Mouse (Mus musculus): ENCODE results near the gene Adap1. TPM values are rescaled to one million over a fixed set of nuclear protein-coding genes. Genes with fewer than 3 reads are reported as not detected.
A peak's percentile ranks its signal among the peaks of the same experiment; 100 is the strongest.

Adap1 gene
- polyA plus RNA-seq, 1 experiment from 2014 or later: 3.3 TPM

DNA sequence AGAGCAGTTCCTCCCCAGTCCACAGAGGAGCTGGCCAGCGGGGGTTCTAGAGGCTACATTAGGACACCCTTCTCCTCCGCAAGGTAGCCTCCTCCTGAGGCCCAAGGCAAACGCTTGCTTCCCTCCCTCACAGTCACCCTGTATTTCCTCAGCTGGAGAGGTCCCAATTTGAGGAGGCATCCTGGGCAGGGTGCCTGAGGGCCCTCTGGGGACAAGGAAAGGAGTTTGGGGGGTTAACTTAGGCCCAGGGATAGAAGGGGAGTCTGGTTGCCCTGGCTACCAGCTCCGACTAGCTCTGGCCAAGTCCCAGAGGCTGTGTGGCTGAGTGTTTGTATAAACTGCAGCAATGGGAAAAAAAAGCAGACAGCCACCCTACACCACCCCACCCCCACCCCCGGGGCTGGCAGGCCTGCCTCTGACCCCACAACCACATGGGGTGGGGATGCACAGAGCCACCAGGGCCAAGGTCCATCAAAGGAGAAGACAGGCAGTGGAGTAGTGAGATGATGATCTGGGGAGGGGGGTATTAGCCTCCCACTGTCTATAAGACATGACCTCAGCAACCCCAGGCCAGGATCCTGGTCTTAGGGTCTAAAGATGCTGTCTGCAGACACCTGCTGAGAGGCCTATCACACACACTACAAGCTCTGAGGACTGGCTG, 39.6 kb upstream of the Adap1 start:
- WGBS: 41% methylated on average over 5 of the region's 5 CpGs
- Histone ChIP-seq H3K4me2 (no peak overlapping the region), H3K9ac (no peak overlapping the region)

DNA sequence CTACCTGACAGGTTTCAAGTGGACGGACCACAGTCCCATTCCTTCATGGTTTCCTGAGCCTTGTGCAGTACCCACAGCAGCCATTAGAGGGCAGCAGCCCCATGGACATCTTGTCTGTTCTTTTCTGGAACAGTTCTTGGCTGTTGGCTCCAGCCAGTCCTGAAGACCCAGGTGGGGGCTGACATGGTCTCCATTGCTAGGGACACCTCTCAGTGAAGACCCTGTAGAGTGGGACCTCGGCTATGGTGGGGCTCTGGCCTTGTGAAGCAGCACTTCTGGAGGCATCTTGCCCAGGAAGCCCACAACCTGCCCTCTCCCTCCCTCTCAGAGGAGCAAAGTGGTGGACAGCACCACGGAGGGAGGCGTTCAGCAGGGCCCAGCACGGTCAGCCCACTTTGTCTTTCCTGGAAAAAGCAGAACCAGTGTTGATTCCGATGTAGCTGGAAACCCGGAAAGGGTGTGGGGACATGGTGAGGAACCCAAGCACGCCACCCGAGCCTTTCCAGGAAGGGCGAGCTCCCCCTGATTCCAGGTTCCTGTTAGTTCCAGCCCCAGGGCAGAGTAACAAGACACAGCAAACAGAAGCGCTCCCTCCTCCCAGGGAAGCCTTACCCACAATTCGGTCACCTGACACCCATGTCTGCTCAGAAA, 39.0 kb upstream of the Adap1 start:
- peak; percentile 69 for ATAC-seq (ENCODE audit: low FRiP score)
- no peak overlapping the region for H3K9ac ChIP-seq
- no peak overlapping the region for H3K4me3 ChIP-seq (replicated peaks)
- H3K9me3 ChIP-seq: no peaks in the 10 kb centered on the region
- H3K4me1 ChIP-seq: peaks cover 15% of the 10 kb centered on the region
- H3K27me3 ChIP-seq: no peaks in the 10 kb centered on the region
- H3K36me3 ChIP-seq (replicated peaks): 0 out of 2 replicates have a peak, but pooled peaks cover 2% of the 10 kb centered on the region
- no peak overlapping the region for H3K27ac ChIP-seq
- no peak overlapping the region for H3K4me2 ChIP-seq
- 40% methylated on average over 12 of the region's 12 CpGs for WGBS

More for the DNA sequence above, 39.6 kb upstream of the Adap1 start:
- H3K4me1 ChIP-seq: peaks cover 15% of the 10 kb centered on the region
- 0 out of 2 replicates have a peak, but pooled peaks cover 2% of the 10 kb centered on the region for H3K36me3 ChIP-seq (replicated peaks)
- no peaks in the 10 kb centered on the region for H3K9me3 ChIP-seq
- H3K27me3 ChIP-seq: 0 out of 2 replicates have a peak, but pooled peaks cover 2% of the 10 kb centered on the region
- ATAC-seq (ENCODE audit: low FRiP score): no peak
- H3K27ac ChIP-seq: no peak overlapping the region
- no peak overlapping the region for H3K4me3 ChIP-seq (replicated peaks)

DNA sequence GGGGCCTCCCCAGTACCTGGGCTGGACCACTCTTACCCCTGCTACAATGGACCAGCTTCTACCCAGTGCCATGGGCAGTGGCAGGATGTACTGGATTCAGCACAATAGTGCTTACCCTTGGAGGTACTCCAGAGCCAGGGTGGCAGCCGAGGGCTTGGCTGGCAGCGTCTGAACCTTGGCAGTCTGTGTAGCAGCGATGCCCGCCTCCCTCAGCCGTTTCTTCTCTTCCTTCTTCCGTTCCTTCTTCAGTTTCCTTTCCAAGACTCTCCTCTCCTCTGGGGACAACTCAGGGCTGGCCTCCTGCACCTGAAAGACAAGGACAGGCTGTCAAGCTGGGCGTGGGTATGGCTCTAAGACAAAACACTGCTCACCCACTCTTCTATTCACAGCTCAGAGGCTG, 38.4 kb upstream of the Adap1 start:
- Histone ChIP-seq H3K9ac (no peak overlapping the region), H3K27ac (no peak overlapping the region), H3K27me3 (no peaks in the 10 kb centered on the region), H3K9me3 (no peaks in the 10 kb centered on the region), H3K36me3 (replicated peaks) (0 out of 2 replicates have a peak, but pooled peaks cover 2% of the 10 kb centered on the region), H3K4me2 (no peak overlapping the region), H3K4me1 (peaks cover 14% of the 10 kb centered on the region), H3K4me3 (replicated peaks) (no peak overlapping the region)
- no peak for ATAC-seq (ENCODE audit: low FRiP score)
- WGBS: 64% methylated on average over 7 of the region's 7 CpGs

DNA sequence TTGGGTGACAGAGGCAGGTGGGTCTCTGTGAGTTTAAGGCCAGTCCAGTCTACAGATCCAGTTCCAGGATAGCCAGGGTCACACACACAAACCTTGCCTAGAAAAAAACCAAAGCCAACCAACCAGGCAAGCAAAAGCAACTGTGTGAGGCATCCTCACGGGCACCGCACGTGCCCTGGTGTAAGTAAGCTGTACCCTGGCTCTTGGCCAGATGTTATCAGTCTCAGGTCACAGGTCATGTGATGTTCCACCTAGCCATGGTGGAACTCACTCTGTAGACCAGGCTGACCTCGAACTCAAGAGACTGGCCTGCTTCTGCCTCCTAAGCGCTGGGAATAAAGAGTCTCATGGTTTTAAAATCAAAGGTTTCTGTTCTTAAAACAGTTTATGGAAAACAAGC, 33.8 kb upstream of the Adap1 start:
- H3K4me1 ChIP-seq: 0 out of 2 replicates have a peak, but pooled peaks cover under 1% of the 10 kb centered on the region
- H3K27me3 ChIP-seq: no peaks in the 10 kb centered on the region
- 97% methylated on average over 5 of the region's 5 CpGs for WGBS
- no peak overlapping the region for H3K9ac ChIP-seq
- H3K27ac ChIP-seq: no peak overlapping the region
- no peaks in the 10 kb centered on the region for H3K9me3 ChIP-seq
- no peak for ATAC-seq (ENCODE audit: low FRiP score)
- no peak overlapping the region for H3K4me3 ChIP-seq (replicated peaks)
- peaks cover 2% of the 10 kb centered on the region; the same call in 1 of the 2 replicates for H3K36me3 ChIP-seq (replicated peaks)
- H3K4me2 ChIP-seq: no peak overlapping the region

DNA sequence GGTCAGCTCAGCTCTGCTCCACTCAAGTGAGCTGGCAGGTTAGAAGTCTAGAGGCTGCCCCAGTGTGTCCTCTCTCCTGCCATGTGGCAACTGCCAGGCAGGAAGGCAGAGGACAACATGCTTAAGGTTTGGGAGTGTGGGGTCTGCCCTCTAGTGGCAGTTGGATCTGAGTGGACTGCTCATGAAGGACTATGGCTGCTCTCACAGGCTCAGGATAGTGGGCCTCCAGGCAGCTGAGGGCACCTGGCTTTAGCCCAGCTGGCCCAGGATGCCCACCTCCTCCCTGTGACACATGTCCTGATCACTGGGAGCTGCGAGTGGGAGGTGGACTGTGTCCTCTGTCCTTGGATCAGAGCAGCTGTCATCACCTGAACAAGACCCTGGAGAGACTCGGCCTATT, 33.2 kb upstream of the Adap1 start:
- WGBS: 78% methylated on average over 2 of the region's 2 CpGs
- H3K4me1 ChIP-seq: no peaks in the 10 kb centered on the region
- H3K4me2 ChIP-seq: no peak overlapping the region
- no peaks in the 10 kb centered on the region for H3K9me3 ChIP-seq
- H3K9ac ChIP-seq: no peak overlapping the region
- H3K36me3 ChIP-seq (replicated peaks): peaks cover 2% of the 10 kb centered on the region; the same call in 1 of the 2 replicates
- H3K4me3 ChIP-seq (replicated peaks): no peak overlapping the region
- H3K27me3 ChIP-seq: no peaks in the 10 kb centered on the region
- ATAC-seq (ENCODE audit: low FRiP score): peak; percentile 31; the same call in 1 of the 2 replicates
- H3K27ac ChIP-seq: no peak overlapping the region

- no peak overlapping the region for H3K27ac ChIP-seq
- no peak overlapping the region for H3K4me2 ChIP-seq
- no peak overlapping the region for H3K4me3 ChIP-seq (replicated peaks)
- H3K36me3 ChIP-seq (replicated peaks): peaks cover 2% of the 10 kb centered on the region; the same call in 1 of the 2 replicates
- H3K4me1 ChIP-seq: peaks cover 4% of the 10 kb centered on the region; the same call in 1 of the 2 replicates
- H3K9me3 ChIP-seq: no peaks in the 10 kb centered on the region
- WGBS: 35% methylated on average over 19 of the region's 19 CpGs
- peaks cover 12% of the 10 kb centered on the region; the same call in 1 of the 2 replicates for H3K27me3 ChIP-seq
- H3K9ac ChIP-seq: no peak overlapping the region
- peak; percentile 51 for ATAC-seq (ENCODE audit: low FRiP score)
These were observed 29.9 kb upstream of the Adap1 start for GRCm38 (mm10) chr5:139355235-139355772.

- H3K27me3 ChIP-seq: peaks cover 12% of the 10 kb centered on the region; the same call in 1 of the 2 replicates
- H3K4me2 ChIP-seq: no peak overlapping the region
- no peaks in the 10 kb centered on the region for H3K9me3 ChIP-seq
- 82% methylated on average over 11 of the region's 11 CpGs for WGBS
- H3K4me3 ChIP-seq (replicated peaks): no peak overlapping the region
- no peaks in the 10 kb centered on the region; the same call in 1 of the 2 replicates for H3K36me3 ChIP-seq (replicated peaks)
- H3K4me1 ChIP-seq: peaks cover 4% of the 10 kb centered on the region; the same call in 1 of the 2 replicates
- no peak overlapping the region for H3K27ac ChIP-seq
- H3K9ac ChIP-seq: no peak overlapping the region
- no peak for ATAC-seq (ENCODE audit: low FRiP score)
These were observed 28.5 kb upstream of the Adap1 start for GRCm38 (mm10) chr5:139353946-139354345.

GRCm38 (mm10) chr5:139353496-139353895, 28.1 kb upstream of the Adap1 start:
- ATAC-seq (ENCODE audit: low FRiP score): no peak
- H3K36me3 ChIP-seq (replicated peaks): no peaks in the 10 kb centered on the region; the same call in 1 of the 2 replicates
- H3K4me2 ChIP-seq: no peak overlapping the region
- no peak overlapping the region for H3K4me3 ChIP-seq (replicated peaks)
- no peaks in the 10 kb centered on the region for H3K9me3 ChIP-seq
- WGBS: 62% methylated on average over 10 of the region's 10 CpGs
- H3K9ac ChIP-seq: no peak overlapping the region
- peaks cover 12% of the 10 kb centered on the region; the same call in 1 of the 2 replicates for H3K27me3 ChIP-seq
- no peak overlapping the region for H3K27ac ChIP-seq
- peaks cover 4% of the 10 kb centered on the region; the same call in 1 of the 2 replicates for H3K4me1 ChIP-seq

GRCm38 (mm10) chr5:139352317-139352716, 26.9 kb upstream of the Adap1 start, which contains the start of gene Cyp2w1:
TSS of gene Cyp2w1 (plus strand) at chr5:139352617.
- Histone ChIP-seq H3K27me3 (peaks cover 16% of the 10 kb centered on the region; the same call in 1 of the 2 replicates), H3K27ac (no peak within 1 kb of the TSS), H3K4me1 (peaks cover 4% of the 10 kb centered on the region; the same call in 1 of the 2 replicates), H3K9ac (no peak within 1 kb of the TSS), H3K9me3 (no peaks in the 10 kb centered on the region), H3K4me3 (replicated peaks) (no peak within 1 kb of the TSS), H3K36me3 (replicated peaks) (no peaks in the 10 kb centered on the region), H3K4me2 (no peak within 1 kb of the TSS)
- no peak for ATAC-seq (ENCODE audit: low FRiP score)
- WGBS: 69% methylated on average over 6 of the region's 6 CpGs

GRCm38 (mm10) chr5:139351628-139352027, 26.2 kb upstream of the Adap1 start:
- WGBS: 33% methylated on average over 8 of the region's 8 CpGs
- peaks cover 21% of the 10 kb centered on the region; the same call in 1 of the 2 replicates for H3K27me3 ChIP-seq
- H3K9ac ChIP-seq: no peak overlapping the region
- no peaks in the 10 kb centered on the region for H3K9me3 ChIP-seq
- H3K4me3 ChIP-seq (replicated peaks): no peak overlapping the region
- H3K4me1 ChIP-seq: peaks cover 4% of the 10 kb centered on the region; the same call in 1 of the 2 replicates
- H3K27ac ChIP-seq: no peak overlapping the region
- H3K36me3 ChIP-seq (replicated peaks): no peaks in the 10 kb centered on the region
- no peak overlapping the region for H3K4me2 ChIP-seq
- ATAC-seq (ENCODE audit: low FRiP score): no peak

- ATAC-seq (ENCODE audit: low FRiP score): no peak
- Histone ChIP-seq H3K36me3 (replicated peaks) (no peaks in the 10 kb centered on the region), H3K27me3 (peaks cover 26% of the 10 kb centered on the region; the same call in 1 of the 2 replicates), H3K4me3 (replicated peaks) (no peak within 1 kb of the TSS), H3K4me2 (no peak within 1 kb of the TSS), H3K4me1 (peaks cover 4% of the 10 kb centered on the region; the same call in 1 of the 2 replicates), H3K27ac (no peak within 1 kb of the TSS), H3K9ac (no peak within 1 kb of the TSS), H3K9me3 (no peaks in the 10 kb centered on the region)
- WGBS: 59% methylated on average over 5 of the region's 5 CpGs
These were observed 25.7 kb upstream of the Adap1 start, which contains the start of gene Cox19 for GRCm38 (mm10) chr5:139351134-139351533. TSS of gene Cox19 (minus strand) at chr5:139351418.

DNA sequence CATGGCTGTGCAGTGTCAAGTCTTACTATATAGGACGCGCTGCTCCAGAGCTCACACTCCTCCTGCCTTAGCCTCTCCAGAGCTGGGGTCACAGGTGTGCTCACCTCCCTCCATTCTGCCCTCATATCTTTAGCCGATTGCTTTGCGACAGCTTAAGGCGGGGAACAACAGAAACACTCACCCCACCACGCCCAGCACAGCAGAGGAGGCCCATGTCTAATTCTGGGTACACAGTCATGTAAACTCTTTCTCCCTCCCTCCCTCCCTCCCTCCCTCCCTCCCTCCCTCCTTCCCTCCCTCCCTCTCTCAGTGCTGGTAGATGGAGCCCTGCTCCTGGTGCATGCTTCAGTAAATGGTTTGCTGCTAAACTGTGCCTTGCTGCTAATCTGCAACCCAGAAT, 24.3 kb upstream of the Adap1 start:
- no peak overlapping the region for H3K4me2 ChIP-seq
- ATAC-seq (ENCODE audit: low FRiP score): no peak
- H3K27ac ChIP-seq: no peak overlapping the region
- no peaks in the 10 kb centered on the region for H3K9me3 ChIP-seq
- no peak overlapping the region for H3K9ac ChIP-seq
- H3K36me3 ChIP-seq (replicated peaks): no peaks in the 10 kb centered on the region
- H3K4me3 ChIP-seq (replicated peaks): no peak overlapping the region
- WGBS: 83% methylated on average over 6 of the region's 6 CpGs
- H3K27me3 ChIP-seq: peaks cover 27% of the 10 kb centered on the region; the same call in 1 of the 2 replicates
- peaks cover 9% of the 10 kb centered on the region for H3K4me1 ChIP-seq
